Mouse (Mus musculus): Measurements from ENCODE around the gene Hspbap1.

The Hspbap1 gene

DNA sequence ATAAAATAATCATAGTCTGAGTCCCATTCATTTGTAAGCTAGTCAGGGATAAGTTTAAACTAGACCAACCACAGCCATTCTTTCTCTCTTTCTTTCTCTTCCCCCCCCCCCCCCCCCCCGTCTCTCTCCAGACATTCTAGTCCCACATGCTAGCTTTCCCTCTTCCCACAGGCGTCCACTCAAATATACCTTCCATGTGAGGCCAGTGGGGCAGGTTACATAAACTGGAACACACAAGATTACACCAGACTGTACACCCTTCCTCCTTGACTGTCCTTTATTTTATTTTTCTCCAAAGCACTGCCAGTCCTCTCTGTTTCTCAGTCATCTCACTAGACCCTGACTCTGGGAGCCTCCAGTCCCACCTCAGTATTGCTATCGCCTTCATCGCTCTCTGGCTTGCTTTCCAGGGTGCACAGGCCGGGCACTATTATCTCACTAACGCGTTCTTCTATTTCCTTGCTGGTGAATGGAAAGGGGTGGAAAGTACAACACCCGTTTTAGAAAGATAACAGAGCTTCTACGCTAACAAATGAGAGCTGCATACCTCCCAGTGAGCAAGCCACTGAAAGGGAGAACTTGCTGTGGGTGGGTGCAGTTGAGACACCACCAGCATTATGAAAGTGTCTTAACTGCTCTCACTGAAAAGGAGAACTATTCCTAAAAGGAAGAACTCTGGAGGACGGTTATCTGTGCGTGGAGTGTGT is 6.4 kb upstream of the Hspbap1 start:
- CTCF ChIA-PET = no interaction called here

DNA sequence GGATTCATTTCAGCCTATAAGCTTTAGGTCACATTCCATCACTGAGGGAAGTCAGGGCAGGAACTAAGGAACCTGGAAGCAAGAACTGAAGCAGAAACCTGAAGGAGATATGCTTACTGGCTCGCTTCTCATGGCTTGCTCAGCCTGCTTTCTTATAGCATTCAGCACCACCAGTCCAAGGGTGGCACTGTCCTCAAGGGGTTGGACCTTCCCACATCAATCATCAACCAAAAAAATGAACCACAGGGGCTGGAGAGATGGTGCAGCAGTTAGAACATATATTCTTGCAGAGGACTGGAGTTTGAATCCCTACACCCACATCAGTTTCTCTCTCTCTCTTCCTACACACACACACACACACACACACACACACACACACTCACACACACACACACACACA is 5.2 kb upstream of the Hspbap1 start:
- CTCF ChIA-PET = interaction anchor here (0.7 kb wide), 1 partner anchor 1073 kb away, joined by 4 read pairs; no protein-coding TSS in a partner anchor

DNA sequence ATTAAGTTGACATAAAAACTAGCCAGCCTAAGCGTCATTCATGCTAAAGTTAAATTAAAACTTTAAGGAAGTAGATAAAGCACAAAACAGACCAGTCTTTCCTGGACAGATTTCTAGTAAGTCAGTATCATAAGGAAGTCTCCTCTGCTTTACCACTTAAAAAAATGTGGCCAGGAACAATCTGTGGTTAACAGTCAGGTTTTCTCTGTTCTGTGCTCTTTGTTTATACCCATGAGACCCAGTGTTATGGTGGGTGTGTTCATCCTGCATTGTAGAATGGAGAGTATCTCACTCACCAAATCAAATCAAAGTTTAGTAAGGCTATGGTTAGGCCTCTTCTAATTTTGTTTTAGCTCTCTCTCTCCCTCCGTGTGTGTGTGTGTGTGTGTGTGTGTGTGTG is 4.7 kb upstream of the Hspbap1 start:
- CTCF ChIA-PET = interaction anchor here (0.7 kb wide), 1 partner anchor 1074 kb away, joined by 4 read pairs; no protein-coding TSS in a partner anchor

DNA sequence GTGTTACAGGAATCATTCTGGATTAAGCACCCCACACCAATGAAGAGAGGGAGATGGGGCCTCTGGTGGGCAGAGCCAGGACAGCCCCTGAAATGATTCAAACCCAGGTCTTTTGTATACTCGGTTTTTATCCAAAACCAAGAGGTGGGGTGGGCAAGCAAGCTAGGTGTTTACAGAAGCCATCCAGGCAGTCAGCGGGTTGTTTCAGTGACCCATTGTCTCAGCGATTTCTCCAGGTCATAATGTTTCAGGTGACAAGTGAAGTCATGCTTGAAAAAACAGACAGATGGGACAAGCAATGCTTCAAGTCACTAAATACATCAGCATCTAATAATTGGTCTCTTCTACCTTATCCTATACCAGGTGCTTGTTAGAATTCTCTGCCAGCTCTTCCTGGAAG is 3.8 kb upstream of the Hspbap1 start:
- CTCF ChIA-PET = no interaction called here

DNA sequence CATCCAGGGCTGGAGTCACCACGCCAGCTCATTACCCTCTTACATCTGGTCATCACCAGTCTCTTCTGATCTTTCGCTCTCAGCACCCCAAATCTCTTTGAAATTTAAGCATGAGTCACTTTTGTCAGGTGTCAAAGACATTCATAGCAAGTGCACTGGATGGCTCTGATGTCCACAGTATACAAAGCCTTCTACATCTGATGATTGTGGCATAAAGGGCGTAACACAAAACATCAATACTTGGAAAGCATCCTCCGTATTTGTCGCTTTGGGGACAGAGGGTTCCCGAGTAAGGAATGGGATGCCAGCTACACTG is 1.7 kb upstream of the Hspbap1 start:
- CTCF ChIA-PET = no interaction called here

DNA sequence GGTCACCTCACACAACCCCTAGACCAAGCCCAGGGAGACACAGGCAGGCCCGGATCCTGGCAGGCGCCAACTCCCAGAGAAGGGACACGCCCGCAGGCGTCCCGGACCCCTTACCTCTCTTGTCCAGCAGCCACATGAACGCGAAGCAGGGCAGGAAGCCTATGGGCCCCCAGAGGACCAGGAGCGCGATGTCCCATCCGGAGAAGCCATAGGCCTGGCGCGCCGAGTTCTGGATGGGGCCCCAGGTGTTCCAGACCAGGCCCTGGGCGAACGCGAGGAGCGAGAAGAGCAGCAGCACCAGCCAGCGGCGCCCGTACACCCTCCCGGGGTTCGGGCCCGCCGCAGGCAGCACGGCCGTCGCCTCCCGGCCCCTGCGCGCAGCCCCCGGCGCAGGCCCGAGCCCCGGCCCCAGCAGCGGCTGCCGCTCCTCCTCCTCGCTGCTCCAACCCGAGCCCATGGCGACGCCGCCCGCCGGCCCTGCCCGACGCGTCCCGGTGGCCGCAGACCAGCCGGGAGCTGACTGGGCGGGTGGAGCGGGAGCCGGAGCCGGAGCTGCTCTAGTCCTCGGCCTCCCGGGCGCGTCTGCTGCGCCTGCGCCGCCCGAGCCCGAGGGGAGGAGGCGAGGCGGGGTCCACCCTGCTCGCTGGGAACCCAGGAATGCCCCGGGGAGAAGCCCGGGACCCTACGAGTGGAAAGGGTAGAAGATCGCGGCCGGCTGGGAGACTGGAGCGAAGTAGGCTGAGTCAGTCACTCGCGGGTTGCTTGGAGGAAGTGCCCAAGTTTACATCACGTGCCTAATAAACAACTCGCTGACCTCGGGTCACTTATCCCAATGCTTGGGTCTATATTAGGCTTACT is 1.2 kb upstream of the Hspbap1 start, which contains the start of gene Dirc2:
Gene Dirc2, minus strand, starts transcription at position 572 of the 858 bp plus-strand sequence.
- CTCF ChIA-PET = no interaction called here

DNA sequence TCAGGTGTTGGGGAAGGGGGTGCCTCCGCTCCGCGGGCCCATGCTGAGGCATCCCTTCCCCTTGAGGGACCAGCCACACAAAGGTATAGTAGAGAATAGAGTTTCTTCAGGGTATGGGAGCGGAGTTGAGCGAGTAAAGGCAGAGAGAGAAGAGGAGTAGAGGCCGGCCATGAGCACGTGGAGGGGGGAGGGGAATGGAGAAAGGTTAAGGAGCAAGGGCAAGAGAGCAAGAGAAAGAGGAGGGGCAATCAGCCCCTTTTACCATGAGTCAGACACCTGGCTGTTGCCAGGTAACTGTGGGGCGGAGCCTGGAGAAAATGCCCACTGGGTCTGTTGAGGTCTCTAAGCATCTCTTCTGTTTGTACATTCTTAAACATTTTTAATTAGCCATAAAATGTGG is 966 bp downstream of the Hspbap1 start:
- CTCF ChIA-PET = interaction anchor here (0.6 kb wide), 1 partner anchor 316 kb away, joined by 3 read pairs; no protein-coding TSS in a partner anchor

DNA sequence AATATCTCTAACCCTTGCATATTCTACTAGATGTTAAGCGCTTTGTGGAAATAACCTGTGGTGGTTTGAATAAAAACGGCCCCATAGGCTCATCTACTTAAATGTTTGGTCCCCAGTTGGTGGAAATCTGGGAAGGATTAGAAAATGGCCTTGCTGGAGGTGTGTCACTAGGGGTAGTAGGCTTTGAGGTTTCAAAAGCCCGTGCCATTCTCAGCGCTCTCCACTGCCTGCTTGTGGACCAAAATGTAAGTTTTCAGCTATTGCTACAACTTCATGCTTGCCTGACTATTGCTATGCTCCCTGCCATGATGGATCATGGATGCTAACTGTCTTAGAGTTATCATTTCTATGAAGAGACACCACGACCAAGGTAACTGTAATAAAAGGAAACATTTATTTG is 1.4 kb downstream of the Hspbap1 start:
- CTCF ChIA-PET = interaction anchor here (0.6 kb wide), 1 partner anchor 316 kb away, joined by 3 read pairs; no protein-coding TSS in a partner anchor

DNA sequence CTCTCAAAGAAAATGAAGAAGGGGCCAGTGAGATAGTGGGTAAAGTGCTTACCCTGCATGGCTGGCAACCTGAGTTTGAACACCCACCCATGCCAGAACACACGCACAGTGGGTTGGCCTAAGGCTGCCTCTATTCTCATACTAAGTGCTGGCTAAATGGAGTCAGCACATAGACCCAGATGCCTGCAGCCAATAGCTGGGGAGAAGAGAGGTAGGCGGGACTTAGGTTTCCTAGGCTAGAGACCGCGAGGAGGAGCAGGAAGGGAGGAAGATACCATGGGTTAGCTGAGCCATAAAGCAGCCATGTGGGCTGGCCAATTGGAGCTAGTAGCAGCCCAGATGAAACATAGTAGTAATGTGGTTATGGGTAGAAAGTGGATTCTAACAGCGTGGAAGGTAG is 2.4 kb downstream of the Hspbap1 start:
- CTCF ChIA-PET = no interaction called here

DNA sequence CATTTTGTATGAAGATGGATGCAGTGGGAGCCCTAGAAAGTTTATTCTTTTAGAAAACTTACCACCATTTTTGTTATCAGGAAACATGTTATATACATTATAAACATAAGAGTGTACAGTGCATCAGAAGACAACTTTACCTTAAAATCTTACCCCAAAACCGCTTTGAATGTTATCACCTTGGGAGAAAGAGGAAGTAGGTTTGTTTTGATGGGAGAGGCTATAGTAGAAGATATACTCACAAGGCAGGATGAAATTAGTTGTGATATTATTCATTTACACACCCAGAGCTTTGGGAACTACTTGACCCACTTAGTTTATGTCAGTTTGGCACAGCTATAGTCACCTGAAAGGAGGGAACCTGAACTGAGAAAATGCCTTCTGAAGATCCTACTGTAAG is 5.7 kb downstream of the Hspbap1 start:
- CTCF ChIA-PET = no interaction called here

DNA sequence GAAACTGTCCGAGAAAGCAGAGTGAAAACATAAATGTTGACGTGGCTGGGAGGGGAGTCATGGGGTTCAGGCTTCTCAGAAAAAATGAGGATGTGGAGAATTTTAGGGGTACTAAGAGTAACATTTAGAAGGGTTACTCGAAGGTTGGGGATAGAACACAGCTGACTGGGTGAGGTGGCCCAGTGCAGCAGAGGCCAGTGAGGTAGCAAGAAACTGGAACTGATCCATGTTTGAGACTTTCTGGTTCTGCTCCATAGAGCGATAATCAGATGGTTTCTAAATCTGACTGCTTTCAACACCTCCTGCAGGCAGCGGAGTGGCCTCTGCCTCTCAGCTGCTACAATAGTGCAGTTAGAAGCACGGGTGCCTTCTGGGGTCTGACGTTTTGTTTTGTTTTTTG is 6.6 kb downstream of the Hspbap1 start:
- CTCF ChIA-PET = no interaction called here

DNA sequence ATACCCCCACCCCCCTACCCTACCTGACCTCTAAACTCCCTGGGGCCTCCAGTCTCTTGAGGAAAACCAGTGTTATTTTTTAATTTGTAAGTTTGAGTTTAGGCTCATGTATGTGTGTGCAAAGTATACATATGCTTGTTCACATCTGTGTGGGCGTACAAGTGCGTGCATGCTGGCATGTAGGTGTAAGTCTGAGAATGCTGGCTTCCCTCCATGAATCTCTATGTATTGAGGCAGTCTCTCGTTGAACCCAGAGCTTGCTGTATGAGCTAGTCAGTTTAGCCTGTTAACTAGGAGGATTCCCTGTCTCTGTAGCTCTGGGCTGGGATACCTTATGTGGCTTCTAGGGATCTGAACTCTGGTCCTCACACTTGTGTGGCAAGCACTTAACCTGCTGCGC is 7.6 kb downstream of the Hspbap1 start:
- CTCF ChIA-PET = no interaction called here

DNA sequence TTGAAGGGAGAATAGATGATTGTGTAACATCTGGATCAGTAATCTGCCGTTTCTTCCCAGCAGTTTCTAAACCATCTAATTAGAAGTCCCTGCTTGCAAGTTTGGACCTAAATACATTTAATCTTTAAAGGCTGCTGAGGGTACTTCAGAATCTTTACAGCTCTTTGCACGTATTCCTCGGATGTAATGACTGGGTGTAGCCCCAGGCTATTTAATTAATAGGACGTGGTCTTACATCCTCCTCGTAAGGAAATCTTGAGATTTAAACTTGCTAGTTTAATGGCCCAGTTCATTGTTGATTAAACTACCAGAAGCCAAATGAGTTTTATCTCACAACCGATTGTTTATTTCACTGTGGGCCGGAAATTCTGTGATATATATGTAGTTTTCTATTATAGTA is 9.5 kb downstream of the Hspbap1 start:
- CTCF ChIA-PET = no interaction called here

DNA sequence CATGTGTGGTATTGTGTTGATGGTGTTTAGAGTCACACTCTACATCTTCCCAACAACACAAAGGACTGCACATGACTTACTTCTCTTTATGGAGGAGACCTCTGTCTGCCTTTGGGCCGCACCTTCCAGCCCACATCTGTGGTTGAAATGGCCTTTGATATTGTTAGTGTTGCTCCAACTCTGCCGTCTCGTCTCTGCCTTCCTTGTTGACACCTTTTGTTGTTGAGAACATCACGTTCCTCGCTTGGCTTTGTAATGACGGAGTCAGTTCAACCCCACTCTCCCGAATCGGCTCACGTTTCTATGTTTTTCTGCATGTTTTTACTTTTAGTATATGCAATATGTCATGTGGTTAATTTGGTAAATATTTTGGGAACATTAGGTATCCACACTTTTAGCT is 10.9 kb downstream of the Hspbap1 start:
- CTCF ChIA-PET = no interaction called here

DNA sequence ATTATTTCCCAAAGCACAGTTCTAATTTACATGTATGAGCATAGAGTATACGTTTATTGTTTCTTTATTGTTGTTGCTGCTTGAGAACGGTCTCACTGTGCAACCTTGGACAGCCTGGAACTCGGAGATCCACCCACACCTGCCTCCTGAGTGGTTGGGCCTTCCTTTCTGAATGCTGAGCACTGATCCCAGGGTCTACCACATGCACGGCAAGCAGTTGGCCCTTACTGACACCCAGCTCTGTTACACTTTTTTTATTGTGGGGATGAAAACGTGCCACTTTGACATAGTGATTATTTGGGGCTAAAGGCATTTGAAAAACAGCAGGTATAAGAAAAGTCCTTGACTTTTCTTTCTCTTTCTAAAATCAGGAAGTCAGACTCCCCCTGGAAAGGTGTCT is 11.5 kb downstream of the Hspbap1 start:
- CTCF ChIA-PET = no interaction called here

DNA sequence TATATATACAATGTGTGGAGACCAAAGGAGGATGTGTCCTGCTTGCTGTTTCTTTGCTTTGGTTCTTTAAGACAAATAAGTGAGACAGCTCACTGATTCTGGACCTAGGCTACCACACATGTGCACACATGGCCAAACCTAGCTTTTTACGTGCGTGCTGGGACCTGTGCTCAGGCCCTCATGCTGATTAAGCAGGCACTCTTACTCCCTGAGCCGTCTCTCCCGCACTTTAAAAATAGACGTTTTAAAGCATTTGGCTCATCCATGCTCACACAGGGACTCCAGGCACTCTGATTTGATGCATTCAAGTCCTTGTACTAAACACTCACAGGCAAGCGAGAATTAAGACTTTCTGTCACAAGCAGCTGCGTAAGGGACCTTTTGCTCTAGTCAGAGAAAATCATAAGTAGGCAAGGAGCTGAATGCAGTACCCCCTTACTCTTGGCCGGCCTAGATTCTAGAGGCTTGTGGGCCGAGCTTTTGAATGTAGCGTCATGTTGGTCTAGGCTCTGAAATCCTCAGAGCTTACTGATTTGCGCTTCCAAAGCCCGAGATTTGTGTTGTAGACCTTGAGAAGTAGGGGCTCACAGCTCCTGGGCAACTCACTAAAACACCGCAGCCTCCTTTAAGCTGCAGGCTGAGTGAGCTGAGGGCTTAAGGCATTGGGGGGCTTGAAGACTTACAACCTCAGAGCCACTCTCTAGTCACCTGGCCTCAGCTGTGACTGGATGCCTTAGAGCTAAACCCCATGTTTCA is 12.5 kb downstream of the Hspbap1 start:
- CTCF ChIA-PET = no interaction called here

DNA sequence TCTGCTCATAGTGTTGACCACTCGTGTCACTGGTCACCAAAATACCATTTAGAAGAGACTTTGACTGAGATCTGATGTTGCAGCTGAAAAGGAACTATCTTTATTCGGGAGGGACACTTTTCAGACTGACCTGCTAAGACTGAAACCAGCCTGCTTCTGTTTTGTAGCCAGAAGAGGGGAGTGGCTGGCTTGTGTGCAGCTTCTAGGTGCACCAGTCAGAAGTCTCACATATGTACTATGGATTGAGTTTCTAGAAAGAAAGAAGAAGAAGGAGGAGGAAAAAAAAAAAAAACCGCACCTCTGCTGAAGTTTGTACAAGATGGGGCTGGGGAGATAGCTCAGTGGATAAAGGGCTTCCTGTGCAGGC is 13.0 kb downstream of the Hspbap1 start:
- CTCF ChIA-PET = no interaction called here

DNA sequence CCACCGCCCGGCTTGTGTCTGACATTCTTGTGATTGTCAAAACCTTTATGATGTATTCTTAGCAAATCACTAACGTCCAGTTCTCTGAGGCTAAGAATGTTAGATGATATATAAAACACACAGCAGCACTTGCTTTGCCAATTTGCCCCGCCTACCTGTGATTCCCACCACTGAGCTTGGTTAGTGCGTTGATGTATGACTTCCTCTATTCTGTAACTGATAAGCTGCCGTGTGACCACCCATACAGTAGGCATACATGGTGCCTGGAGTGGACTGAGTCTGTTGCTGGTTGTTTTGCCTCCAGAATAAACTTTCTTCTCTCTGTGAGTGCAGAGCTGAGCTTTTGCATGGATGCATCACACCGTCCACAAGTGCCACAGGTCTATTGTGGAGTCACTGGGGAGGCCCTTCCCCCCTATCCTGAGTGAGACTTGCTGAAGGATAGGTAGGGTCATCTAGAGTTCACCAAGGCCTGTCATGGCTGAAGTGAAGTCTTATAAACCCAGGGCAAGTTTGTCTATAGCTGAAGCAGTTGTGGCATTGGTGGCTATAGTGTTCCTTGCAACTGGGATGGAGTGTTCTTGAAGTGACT is 14.1 kb downstream of the Hspbap1 start:
- CTCF ChIA-PET = no interaction called here

DNA sequence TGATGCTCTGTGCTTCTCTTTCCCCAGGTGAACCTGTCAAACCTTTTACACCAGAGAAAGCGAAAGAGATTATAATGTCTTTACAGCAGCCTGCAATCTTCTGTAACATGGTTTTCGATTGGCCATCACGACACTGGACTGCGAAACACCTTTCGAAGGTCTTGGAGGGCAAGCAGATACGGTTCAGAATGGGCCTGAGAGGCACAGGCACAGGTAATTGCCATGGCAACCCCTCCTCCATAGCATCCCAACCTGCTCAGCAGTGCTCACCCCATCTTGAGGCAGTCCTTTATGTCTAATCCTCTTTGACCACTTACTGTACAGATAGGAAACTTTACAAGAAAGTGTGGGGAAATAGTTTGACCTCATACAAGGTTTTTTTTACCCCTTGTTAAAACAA is 17.0 kb downstream of the Hspbap1 start:
- CTCF ChIA-PET = no interaction called here

DNA sequence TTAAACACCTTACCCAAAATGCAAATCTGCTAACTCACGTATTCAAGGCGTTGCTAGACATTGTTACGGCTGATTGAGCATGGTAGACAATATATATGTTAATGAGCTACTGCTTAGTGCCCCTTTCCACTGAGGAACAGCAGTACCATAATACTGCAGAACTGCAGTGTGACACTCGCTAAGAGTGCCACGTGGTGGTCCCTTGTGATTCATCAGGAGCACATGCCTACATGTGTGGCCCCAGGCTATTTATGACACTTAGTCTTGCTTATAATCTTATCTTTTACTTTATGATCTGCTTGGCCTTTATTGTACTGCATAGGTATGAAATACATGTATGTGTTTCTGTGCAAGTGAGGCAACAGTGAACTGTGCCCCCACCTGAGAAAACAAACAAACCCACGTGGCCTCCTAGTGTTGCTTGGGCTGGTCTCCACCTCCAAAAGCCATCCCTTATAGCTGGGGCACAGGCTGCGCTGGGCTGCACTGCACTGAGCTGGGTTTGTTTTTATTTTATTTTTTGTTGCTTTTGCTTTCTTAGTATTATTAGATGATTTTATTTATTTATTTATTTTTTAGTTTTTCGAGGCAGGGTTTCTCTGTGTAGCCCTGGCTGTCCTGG is 17.5 kb downstream of the Hspbap1 start:
- CTCF ChIA-PET = no interaction called here

DNA sequence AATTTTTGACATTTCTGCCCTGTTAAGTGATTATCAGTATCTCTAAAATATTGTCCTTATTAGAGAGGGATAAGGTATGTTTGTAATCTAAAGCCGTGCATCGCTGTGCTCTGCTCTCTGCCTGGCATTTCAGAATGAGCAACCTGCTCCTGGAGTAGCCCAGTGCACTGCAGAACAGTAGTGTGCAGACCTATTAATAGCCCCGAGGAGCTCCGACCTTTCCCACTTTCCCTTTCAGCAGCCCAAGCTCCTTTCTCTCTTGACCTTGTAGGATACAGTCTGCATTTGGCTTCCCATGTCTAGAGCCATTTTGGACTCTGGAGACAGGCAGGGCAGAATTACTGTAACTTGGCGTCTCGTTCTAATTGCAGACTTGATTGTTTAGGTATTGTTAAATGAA is 18.2 kb downstream of the Hspbap1 start:
- CTCF ChIA-PET = no interaction called here

DNA sequence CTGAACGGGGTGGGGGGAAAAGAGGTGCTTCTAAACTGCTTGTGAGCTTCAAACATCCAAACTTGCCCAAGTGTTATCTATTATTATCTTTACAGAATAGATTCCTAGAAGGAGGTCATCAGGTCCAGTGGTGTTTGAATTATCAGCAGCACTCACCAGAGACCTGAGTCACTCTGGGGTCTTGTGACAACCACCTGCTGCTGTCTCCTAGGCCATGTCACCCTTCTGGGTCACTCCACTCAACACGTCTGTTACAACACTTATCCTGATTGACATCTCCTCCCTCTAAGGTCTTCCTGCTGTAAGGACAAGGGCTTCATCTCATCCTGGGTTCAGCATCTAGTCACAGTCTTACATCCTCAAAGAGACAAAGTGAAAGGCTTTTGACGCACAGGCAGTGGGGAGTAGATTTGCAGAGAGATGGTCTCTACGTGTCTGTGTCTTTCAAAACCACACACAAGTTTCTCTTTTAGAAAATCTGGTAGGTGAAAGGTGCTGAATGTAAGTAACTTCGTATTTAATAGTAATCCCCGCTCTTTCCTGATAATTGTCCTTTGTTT is 21.9 kb downstream of the Hspbap1 start:
- CTCF ChIA-PET = no interaction called here

Measured in spleen, embryonic (tissue).